Mouse (Mus musculus): ENCODE results near the gene Gm29609. TPM values are rescaled to one million over a fixed set of nuclear protein-coding genes. Genes with fewer than 3 reads are reported as not detected.

Gene Gm29609
- total RNA-seq (2023) = under 1 TPM; 0.83 to 0.97 TPM

DNA sequence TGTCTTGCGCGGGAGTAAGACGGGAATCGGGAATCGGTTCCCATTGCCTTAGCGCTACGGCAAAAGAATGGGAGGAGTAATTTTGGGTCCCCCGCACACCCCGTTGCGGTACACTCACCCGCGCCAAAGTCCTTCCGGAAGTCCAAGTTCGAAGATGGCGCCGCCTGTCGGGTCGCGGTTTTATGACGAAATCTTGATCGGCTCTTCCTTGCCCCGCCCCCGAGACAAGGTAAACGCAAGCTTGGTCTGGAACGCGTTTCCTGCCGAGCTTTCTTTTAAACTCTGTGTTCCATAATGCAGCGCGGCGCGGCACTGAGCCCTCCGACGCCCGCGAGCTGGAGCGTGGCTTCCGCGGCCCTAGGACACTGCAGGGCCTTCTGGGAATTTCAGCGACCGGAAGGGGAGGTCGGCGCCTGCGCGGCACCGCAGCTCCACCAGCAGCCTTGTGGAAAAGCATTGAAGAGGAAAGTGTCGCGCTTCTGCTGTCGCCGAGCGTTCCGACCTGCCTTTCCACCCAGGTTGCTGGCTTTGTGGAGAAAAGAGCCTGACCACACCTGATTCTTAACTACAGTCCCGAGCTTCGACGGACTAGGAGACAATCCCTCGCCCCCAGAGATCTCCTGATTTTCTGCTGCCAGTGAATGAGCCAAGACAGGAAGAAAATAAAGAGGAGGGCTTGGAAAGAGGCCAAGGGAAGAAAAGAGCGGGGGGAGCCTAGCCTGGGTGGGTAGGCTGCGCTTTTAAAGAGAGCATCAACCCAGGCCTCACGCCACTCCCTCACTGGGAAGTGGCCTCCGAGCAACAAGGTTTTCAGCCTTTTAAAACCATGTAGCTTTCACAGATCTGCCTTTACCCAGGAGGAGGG, at the start of gene Gm29609, which contains the start of gene Gtf3c2:
TSS of gene Gm29609 (minus strand) at position 146 of the 865 bp plus-strand sequence.
TSS of gene Gtf3c2 (minus strand) at position 379 of the 865 bp plus-strand sequence.

DNA sequence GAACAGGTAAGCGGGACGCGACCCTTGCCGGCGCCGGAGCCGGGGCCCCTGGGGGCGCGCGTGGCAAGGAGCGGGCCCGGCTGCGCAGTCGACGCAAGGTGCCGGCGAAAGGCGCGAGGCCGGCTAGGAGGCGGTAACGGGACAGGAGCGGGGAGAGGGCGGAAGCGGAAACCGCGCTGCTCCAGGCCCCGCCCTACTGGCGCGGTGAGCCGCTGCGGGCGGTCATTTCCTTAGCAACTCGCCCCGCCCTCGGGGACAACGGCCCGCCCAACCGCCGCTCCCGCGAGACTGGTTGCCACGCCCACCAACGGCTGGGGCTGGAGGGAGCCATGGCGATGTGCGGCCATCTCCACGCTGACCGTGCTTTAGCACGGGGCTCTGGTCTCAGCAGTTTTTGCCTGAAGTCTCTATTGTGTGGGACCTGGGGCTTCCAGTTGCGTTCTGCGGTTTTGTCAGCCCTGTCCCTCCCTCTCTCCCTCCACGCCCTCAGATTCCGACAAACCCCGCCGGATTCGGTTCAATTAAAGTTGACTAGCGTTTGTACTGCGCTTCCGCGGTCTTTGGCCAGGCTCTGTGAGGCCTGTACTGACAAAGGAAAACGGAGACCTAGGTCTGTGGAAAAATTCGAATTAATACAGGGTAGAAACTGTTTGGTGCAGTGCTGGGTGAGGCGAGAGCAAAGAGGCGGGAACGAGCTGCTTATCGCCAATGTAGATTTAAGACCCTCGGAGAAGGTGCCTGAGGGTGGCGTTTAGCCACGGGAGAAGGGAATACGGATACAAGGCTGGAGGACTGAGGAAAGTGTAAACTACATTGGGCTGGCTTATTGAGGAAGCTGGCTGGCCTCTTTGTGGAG, 41.0 kb upstream of the Gm29609 start, which contains the start of gene Ppm1g:
TSS of gene Ppm1g (minus strand) at position 240 of the 856 bp plus-strand sequence.

DNA sequence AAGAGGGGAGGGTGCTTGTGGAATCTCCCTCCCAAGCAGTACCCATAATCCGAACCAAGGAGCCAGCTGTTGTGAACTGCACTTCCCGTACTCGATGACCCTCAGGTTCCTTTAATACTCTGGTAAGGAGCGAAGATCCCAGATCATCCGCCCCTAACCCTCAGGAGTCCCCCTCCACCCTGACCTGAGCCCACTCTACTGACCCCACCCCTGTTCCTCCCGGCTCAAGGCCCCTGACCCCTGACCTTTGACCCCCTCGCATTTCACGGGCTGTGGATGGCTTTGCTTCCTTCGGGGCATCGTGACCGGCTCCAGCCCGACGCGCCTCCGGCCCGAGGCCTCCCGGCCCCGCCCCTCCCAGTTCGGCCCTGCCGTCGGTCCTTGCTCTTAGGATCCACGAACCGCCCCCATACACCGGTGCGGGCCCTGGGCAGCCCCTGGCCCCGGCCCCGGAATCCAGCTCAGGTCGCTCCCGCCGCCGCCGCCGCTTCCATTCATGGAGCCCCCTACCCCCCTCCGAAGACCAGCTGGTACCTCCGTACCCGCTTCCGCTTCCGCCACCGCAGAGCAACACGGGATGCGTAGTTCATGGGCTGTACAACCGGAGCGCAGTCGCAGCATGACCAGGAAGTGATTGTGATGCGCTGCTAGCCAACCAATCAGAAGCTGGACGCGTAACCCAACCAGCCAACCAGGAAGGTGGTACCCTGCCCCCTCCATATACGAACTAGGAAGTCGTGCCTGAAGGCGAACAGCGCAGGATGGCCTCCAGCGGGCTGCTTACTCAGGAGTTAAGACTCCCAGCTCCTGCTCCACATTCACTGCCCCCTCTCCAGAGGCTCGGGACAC, 22.3 kb upstream of the Gm29609 start, which contains the start of gene Zfp513:
TSS of gene Zfp513 (minus strand) at position 562 of the 849 bp plus-strand sequence.

DNA sequence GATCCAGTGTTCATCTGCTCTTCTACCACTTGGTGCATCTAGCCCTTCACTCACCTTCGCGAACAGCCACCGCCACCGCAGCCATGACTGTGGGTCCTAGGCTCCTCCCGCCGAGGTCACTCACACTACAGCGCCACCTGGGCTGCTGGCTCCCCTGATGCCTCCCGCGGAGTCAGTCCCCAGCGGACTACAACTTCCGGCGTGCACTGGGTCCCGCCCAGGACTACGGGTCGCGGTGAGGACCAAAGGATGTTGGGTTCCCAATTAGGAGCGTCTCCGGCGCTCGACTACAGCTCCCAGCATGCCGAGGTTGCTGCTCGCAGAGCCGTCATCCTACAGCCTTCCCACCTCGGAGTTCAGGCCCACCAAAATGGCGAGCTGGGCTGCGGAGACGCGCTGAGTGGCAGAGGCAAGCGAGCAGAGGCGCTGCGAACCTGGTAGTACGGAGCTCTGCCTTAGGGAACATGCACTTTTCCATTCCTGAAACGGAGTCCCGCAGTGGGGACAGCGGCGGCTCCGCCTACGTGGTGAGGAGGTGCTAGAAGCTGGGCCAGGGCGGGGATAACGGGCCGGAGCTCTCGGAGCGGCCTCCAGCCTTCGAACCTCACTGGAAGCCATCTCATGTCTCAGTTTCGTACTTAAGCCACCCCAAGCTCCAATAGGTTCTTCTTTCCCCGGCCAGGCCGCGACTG, 13.4 kb upstream of the Gm29609 start, which contains the start of the genes Snx17 and Eif2b4:
TSS of gene Snx17 (plus strand) at position 289 of the 692 bp plus-strand sequence.
TSS of gene Eif2b4 (minus strand) at position 492 of the 692 bp plus-strand sequence.

DNA sequence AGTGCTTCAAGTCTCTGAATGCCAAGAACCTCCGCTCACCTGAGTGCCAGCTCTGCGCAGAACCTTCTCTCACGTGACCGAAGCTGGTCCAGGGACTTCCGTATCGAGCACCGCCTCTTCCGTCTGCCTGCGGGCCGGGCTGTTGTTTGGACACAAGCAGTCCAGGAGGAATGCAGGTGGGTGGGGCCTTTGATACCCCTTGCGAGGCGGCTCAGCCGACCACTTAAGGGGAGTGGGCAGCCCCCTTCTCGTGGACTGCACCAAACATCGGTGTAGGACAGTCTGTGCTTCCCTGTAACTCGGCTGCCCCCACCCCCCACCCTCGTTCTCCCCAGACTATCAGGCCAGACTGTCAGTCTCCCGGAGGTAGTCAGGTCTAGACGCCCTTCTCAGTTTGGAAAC, 25.6 kb downstream of the Gm29609 start, which contains the start of gene Mpv17:
TSS of gene Mpv17 (minus strand) at position 100 of the 402 bp plus-strand sequence.

DNA sequence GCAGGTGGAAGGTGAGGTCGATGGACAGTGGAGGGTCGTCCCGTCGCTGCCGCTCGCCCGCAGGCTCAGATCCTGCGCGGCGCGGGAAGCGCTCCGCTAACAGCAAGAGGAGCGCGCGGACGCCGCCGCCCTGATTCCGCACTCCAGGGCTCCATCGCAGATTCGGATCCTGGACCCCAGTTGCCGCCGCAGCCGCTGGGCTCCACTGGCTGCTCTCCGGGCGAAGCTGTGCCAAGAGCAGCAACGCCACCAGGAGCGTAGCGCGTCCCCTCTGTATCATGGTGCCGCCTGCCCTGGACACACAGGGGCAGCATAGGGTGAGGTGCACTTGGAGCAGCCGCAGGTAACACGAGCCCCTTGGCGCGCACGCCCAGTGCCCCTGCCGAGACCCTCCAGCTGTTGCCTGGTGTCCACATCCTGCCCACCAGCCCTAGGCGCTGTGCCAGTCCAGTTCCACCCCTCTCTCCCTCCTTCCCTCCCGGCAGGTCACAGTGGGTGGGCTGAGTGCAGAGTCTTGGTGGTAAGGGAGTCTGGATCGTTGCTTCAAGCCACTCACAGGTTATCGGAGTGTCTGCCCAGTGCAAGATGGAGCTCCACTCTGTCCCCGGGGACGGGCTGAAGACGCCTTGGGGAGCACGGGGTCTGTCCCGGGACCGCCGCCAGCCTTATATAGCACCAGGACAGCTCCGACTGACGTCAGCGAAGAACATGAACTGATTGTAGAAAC, 41.3 kb downstream of the Gm29609 start, which contains the start of gene Ucn:
TSS of gene Ucn (minus strand) at position 589 of the 727 bp plus-strand sequence.

DNA sequence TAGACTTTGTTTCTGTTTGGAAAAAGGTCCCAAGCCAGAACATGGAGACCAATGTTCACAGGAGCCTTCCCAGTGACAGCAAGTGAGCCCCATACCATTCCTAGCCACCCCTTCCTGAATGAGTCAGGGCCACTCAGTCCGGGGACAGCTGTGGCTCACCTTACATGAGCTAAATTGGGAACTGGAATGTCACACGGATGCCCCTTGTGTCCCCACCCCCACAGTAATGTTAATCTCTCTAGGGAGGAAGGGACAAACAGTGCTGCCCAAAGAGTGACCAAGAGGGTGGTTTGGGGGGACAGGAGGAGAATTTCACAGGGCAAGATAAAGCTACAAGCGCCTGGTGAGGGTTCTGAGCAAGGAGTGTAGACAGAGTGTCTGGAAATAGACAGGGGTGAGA, 63.4 kb downstream of the Gm29609 start, which contains the start of gene Trim54:
TSS of gene Trim54 (plus strand) at position 359 of the 400 bp plus-strand sequence.

DNA sequence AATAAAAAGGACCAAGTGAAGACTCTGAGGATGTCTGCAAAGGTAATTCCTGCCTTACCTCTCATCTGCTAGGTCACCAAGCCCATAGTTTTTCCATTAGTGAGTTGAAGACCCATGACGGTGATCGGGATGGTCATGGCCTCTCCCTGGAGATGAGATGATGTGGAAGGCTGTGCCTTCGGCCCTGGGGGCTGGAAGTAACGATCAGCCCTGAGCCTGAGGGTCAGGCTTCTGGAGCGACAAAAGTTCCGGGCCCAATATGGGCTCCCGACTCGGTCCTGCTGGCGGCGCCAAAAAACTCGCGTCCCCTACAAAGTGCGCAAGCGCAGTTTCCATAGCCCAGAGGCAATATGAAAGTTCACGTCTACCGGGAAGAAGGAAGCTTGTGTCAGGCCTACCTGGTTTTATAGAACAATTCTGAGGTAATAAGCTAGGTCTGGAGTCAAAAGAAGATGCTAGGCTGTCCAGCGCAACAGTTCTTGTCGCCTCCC, 71.7 kb downstream of the Gm29609 start, which contains the start of gene Slc30a3:
TSS of gene Slc30a3 (minus strand) at position 238 of the 491 bp plus-strand sequence.

DNA sequence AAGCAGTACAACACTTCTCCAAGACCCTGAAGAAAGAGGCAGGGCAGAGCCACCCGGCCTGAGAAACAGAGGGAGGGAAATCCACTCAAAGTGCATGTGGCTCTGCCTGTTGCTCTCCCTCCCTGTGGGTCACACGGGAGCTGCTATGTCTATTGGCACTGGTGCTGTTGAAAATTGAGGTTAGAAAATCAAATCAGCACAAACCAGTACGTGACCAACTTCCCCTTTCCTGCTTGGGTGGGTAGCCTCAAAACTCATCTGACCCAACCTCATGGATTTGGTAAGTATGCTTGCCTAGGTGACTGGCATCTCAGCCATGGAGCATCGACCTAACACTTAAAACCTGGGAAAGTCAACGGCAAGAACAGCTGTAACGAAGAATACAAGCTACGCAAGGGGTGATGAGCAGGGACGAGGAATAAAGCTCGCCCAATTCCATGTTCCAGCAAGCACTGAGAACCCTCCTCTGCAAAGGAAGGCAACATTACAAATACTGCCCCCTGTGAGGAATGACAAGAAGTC, 73.8 kb downstream of the Gm29609 start, which contains the start of gene Dnajc5g:
TSS of gene Dnajc5g (plus strand) at position 472 of the 522 bp plus-strand sequence.

Other genes starting within 250 kb of the Gm29609 start
- 1 to 10 TPM; 1.6 to 1.7 TPM for gene Cgref1, start 234.3 kb downstream of the Gm29609 start, total RNA-seq (2023)
- 100 to 1,000 TPM; 261 to 281 TPM for gene Preb, start 219.6 kb downstream of the Gm29609 start, total RNA-seq (2023)
- gene Tcf23, start 211.2 kb downstream of the Gm29609 start, total RNA-seq (2023) = not detected
- 10 to 100 TPM; 23.2 to 25.3 TPM for gene Atraid, start 131.6 kb downstream of the Gm29609 start, total RNA-seq (2023)
- 1 to 10 TPM; 1.9 to 3.9 TPM for gene Slc5a6, start 131.0 kb downstream of the Gm29609 start, total RNA-seq (2023)
- 10 to 100 TPM; 25.6 to 26.0 TPM for gene Cad, start 125.1 kb downstream of the Gm29609 start, total RNA-seq (2023)
- gene Dnajc5g, start 73.6 kb downstream of the Gm29609 start, total RNA-seq (2023) = not detected
- gene Slc30a3, start 71.7 kb downstream of the Gm29609 start, total RNA-seq (2023) = not detected
- not detected for gene Trim54, start 63.2 kb downstream of the Gm29609 start, total RNA-seq (2023)
- not detected for gene Ucn, start 41.1 kb downstream of the Gm29609 start, total RNA-seq (2023)
- gene Mpv17, start 25.7 kb downstream of the Gm29609 start, total RNA-seq (2023) = 10 to 100 TPM in 1 of 2 experiments, 1 to 10 TPM in 1; 9.4 to 14.1 TPM
- gene Gtf3c2, start 233 bp upstream of the Gm29609 start, total RNA-seq (2023) = 10 to 100 TPM; 71.9 to 76.2 TPM
- gene Snx17, start 13.3 kb upstream of the Gm29609 start, total RNA-seq (2023) = 10 to 100 TPM; 50.4 to 54.9 TPM
- 10 to 100 TPM; 21.2 to 26.6 TPM for gene Eif2b4, start 13.5 kb upstream of the Gm29609 start, total RNA-seq (2023)
- 10 to 100 TPM; 21.4 to 21.5 TPM for gene Zfp513, start 22.4 kb upstream of the Gm29609 start, total RNA-seq (2023)
- gene Ppm1g, start 40.8 kb upstream of the Gm29609 start, total RNA-seq (2023) = 10 to 100 TPM; 76.0 to 81.9 TPM
- gene Nrbp1, start 61.0 kb upstream of the Gm29609 start, total RNA-seq (2023) = 100 to 1,000 TPM; 133 to 161 TPM
- 1 to 10 TPM in 1 of 2 experiments, under 1 TPM in 1; 0.92 to 1.9 TPM for gene Gm9970, start 61.3 kb upstream of the Gm29609 start, total RNA-seq (2023)
- 10 to 100 TPM in 1 of 2 experiments, 1 to 10 TPM in 1; 9.2 to 12.4 TPM for gene Krtcap3, start 71.8 kb upstream of the Gm29609 start, total RNA-seq (2023)
- gene Ift172, start 111.2 kb upstream of the Gm29609 start, total RNA-seq (2023) = 10 to 100 TPM in 1 of 2 experiments, 1 to 10 TPM in 1; 6.3 to 13.2 TPM
- gene Fndc4, start 116.2 kb upstream of the Gm29609 start, total RNA-seq (2023) = not detected
- gene Gckr, start 117.5 kb upstream of the Gm29609 start, total RNA-seq (2023) = not detected